Mouse (Mus musculus): ENCODE results near the gene Nrxn1.
"Not testable (repeated sequence)": the region's sequence is repeated elsewhere in the genome, so short reads cannot be mapped to it uniquely, and the experiment has no call there.

Gene Nrxn1

DNA sequence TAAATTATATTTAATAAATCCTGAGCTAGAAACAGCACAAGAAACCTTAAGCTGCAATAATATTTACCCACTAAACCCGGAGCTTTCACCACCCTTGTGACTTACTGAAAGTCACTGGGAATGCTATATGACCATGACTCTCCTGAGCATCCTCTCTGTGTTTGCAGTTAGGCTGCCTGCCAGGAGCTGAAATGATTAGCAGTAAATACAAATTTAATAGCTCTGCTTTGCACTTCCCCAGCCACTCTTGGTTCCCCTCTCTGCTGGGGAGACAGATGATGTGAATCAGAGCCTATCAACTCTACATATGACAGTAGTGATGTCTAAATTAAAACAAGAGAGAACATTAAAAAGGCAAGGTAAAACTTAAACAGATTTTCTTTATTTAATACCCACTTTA is 840.7 kb downstream of the Nrxn1 start:
- CTCF ChIA-PET: no interaction called here

- CTCF ChIA-PET: no interaction called here
Observed at GRCm38 (mm10) chr17:90247071-90247849, 845.6 kb downstream of the Nrxn1 start.

GRCm38 (mm10) chr17:90244339-90244738 is 848.5 kb downstream of the Nrxn1 start:
- CTCF ChIA-PET: no interaction called here

DNA sequence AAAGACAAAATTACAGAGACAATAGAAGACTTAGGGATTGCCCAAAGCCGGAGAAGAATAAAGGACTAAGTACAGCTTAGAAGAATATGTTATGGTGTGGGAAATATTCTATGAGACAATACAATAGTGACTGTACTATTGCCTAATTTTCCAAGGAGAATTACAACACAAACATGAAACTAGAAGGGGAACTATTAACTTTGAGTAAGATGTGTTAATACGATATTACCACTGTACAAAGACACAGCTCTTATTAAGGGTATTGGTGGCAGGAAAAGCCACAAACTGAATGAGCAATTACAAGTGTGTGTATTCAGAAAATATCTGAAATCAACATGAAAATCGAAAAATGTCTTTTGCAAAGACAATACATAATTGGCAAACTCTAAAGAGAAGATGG is 853.9 kb downstream of the Nrxn1 start:
- CTCF ChIA-PET: interaction anchor here (0.6 kb wide), 1 partner anchor 17 kb away, joined by 3 read pairs; no protein-coding TSS in a partner anchor

GRCm38 (mm10) chr17:90238517-90238916 is 854.4 kb downstream of the Nrxn1 start:
- CTCF ChIA-PET: interaction anchor here (0.6 kb wide), 1 partner anchor 17 kb away, joined by 3 read pairs; no protein-coding TSS in a partner anchor

DNA sequence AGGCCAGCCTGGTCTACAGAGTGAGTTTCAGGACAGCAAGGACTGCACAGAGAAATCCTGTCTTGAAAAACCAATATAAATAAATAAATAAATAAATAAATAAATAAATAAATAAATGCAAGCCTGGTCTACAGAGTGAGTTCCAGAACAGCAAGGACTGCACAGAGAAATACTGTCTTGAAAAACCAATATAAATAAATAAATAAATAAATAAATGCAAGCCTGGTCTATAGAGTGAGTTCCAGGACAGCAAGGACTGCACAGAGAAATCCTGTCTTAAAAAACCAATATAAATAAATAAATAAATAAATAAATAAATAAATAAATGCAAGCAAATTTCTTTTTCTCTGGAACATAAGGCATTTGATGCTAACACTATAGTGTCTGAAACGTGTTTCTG is 857.2 kb downstream of the Nrxn1 start:
- CTCF ChIA-PET: not testable (repeated sequence)

DNA sequence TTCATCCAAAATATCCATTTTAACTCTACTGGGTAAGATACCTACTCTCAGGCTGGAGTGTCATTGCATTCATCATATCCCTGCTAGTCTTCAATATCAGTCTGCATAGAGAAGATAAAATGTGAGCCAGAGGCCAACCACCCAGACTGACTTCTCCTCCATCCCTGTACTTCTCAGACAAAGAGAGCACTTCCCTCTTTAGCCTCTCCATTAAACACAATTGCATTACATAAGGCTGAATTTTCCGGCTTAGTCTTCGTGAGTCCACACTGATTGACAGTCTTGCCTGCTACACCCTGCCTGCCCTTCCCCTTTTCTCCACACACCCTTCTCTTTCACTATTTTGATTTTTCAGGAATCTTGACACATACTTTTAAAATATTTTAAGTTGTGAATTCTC is 858.1 kb downstream of the Nrxn1 start:
- CTCF ChIA-PET: no interaction called here

DNA sequence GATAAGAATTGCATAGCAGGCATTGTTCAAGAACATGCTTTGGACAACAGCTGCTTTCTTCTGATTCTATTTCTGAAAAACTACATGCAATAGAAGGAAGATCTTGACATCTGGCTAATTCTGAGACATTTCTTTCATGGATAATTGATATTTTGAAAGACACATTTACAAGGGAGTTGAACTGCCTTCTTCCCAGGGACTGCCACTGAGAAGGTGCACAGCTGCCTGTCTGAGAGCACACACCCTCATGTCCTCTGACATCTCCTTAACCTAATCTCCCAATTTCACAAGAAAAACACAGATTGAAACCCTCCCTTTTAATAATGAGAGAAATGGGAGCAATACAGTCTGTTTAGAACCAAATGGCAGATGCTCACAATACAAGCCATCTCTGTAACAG is 884.3 kb downstream of the Nrxn1 start:
- CTCF ChIA-PET: no interaction called here

- CTCF ChIA-PET: no interaction called here
Observed at GRCm38 (mm10) chr17:90207617-90208016, 885.3 kb downstream of the Nrxn1 start.

DNA sequence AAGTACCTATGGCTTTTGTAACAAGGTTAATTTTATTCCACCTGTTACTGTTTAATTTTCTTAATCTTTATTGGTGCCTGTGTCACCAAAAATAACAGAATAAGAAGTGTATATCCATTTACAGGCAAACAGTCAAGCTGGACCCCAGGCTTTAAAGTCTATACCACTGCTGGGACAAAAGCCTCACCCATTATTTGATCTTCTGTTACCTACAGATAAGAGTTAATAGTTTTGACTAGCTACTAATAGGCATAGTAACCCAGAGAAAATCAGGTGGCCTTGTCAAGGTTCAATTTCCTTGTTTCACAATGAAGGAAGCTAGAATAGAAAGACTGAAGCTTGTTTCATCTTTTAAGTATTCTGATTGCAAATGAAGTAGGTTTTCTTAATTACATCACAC is 888.9 kb downstream of the Nrxn1 start:
- CTCF ChIA-PET: no interaction called here

DNA sequence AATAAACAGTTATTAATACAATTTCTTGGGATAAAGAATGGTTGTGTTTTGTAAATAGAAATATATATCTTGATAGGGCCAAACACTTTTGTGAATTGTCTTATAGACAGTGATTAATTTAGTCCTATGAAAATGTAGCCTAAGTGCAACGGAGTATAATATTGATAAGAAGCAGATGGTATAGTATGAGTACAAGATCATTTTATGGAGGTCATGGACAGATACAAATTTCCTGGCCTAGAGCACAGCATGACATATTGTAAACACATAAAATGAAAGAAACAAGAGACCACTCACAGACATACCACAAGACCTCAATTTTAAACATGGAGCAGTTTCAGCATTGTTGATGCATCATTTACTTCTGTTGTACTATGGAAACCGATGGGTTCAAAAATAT is 890.1 kb downstream of the Nrxn1 start:
- CTCF ChIA-PET: no interaction called here

DNA sequence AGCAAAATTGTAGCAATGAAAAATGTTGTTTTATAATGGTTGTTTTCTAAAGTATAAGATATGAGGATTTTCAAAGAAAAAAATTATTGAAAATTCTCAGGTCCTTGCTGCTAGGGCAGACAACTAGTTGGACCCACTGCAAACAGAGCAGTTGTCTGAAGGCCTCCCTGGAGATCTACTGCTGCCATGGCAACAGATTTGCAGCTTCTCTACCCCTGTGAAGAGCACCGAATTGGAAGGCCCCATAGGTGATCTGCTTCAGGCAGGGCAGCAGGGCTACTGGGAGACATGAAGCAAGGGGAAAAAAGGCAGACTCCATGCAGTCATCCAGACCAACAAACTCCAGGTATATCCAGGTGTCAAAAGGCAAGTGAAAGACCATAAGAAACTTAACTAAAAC is 896.1 kb downstream of the Nrxn1 start:
- CTCF ChIA-PET: no interaction called here

- CTCF ChIA-PET: no interaction called here
Observed at GRCm38 (mm10) chr17:90141602-90142001, 951.3 kb downstream of the Nrxn1 start.

DNA sequence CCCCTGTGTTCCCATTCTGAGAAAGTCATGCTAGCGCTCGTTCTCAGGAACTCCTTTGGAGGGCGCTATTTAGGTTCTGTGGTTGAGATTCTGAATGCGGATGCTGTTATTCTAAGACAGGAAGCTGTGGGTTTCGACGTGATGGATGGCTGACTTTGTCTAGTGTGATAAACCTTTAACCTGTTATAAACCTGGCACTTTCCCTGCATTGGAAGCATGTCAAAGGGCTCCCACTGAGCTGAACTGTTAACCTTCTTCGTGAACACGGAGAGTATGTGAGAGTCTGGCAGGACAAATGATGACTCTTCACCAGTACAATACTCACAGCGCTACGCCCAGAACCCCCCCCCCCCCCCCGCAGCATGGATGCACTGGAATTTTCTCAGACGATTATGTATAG is 962.0 kb downstream of the Nrxn1 start:
- CTCF ChIA-PET: no interaction called here

DNA sequence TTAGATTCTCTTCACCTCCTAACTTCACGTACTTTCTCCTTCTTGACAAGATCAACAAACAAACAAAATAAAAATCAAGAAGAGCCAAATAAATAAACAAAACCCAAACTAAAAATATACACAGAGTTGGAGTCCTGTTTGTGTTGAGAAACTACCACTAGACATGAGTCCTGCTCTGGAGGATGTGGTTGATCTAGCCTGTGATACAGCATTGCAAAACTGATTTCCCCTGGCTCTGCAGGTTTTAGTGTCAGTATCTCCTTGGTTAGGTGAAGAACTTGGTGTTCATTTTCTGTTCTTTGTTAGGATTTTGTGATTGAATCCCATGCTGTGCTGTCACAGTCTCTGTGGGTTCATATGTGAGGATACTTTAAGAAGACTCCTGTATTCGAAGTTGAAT is 963.7 kb downstream of the Nrxn1 start:
- CTCF ChIA-PET: no interaction called here

- CTCF ChIA-PET: interaction anchor here (0.7 kb wide), 1 partner anchor 1592 kb away, joined by 4 read pairs; no protein-coding TSS in a partner anchor
Observed at GRCm38 (mm10) chr17:90127561-90127960, 965.3 kb downstream of the Nrxn1 start.

DNA sequence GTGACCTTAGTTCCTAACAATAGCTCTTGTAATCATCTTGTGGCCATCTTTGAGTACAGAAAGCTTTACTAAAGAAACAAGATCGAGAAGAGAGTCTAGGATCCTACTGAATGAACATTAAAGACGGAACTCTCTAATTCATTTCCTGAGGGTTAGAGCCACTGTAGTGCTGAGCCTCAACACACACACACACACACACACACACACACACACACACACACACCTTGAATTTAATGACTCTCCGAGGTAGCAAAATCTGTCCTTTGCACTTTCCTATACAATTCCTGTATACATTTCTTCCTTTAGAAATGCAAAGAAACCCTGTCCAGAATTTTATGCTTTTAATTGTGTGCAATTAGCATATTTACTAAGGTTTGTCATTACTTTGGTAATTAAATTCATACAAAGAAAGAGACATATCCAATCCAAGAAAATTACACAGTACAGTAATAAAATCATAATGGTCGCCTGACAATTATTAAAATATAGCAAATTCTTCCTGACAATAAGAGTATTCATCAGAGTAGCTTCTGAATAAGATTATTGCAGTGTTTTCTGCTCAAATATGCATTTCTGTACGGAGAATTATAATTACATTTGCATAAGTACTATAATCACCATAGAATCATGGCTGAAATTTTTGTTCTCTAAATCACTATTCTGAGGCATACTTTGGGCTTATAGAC is 969.9 kb downstream of the Nrxn1 start:
- CTCF ChIA-PET: interaction anchor here (0.7 kb wide), 1 partner anchor 32 kb away, joined by 6 read pairs; no protein-coding TSS in a partner anchor

- CTCF ChIA-PET: no interaction called here
Observed at GRCm38 (mm10) chr17:90116241-90116640, 976.6 kb downstream of the Nrxn1 start.

DNA sequence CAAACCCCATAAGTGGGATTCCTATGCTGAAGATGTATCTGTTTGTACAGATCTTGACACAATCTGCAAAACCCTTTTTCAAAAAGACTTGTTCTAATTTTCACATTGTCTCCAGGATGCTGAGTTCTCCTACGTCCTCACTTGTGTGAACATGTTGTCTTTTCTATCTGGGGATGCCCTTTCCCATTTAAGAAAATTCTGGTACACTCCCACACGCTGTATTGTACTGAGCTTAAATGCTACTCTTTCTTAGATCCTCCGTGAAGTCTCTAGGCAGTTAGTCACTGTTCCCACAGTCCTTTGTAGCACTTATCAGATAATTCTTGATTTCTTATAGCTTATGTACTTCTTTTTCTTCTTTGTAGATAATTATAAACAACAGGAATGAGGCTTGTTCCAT is 997.9 kb downstream of the Nrxn1 start:
- CTCF ChIA-PET: no interaction called here

- CTCF ChIA-PET: no interaction called here
Observed at GRCm38 (mm10) chr17:90088314-90088650, 1004.6 kb downstream of the Nrxn1 start.

GRCm38 (mm10) chr17:90087616-90088313 is 1005.1 kb downstream of the Nrxn1 start:
- CTCF ChIA-PET: no interaction called here

DNA sequence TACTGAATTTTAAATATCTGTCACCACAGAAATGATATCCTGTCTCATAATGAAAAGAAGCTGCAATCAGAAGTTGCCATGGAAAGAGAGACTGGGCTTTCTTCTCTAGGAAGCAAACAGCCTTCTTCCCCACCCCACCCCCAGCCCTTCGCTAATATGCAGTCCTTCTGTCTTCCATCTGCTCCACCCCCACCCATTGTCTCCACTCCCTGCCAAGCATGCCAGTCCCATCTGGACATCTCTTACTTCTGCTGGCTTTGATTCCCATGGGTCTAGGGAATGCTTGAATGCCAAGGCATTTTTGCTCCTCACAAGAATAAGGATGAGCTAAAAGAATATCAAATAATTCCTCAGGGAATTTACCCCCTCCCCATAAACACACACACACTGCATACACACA is 1006.0 kb downstream of the Nrxn1 start:
- CTCF ChIA-PET: no interaction called here

- CTCF ChIA-PET: no interaction called here
Observed at GRCm38 (mm10) chr17:90079003-90079402, 1013.9 kb downstream of the Nrxn1 start.
